Mouse (Mus musculus): ENCODE results near the gene Tbc1d20.

DNA sequence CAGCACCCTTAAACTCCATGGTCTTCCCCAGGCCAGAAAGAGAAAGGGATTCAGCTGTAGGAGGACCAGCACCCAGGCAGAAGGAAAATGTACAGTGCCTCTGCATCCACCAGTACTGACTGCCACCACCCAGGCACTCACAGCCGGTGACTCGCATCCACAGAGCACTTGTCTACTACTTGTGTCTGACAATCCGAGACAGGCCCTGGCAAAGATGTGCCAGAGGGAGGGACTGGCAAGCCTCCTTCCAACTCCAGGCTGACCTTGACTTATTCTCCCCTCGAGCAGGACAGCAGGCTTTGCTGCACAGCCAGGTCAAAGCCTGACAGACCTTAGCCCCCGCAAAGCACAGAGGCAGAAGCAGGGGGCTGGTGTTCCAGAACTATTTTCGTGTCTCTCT, 23.4 kb downstream of the Tbc1d20 start:
- TF ChIP-seq CTCF (IDR thresholded peaks at IDR 0.05; ENCODE audit: control insufficient read depth, insufficient read depth, low read length) (no peak), POLR2A (IDR thresholded peaks at IDR 0.05; ENCODE audit: borderline replicate concordance, control insufficient read depth, low read depth, low read length) (no peak)

Data from bone marrow, adult 2 months (tissue).